Comparison of ENCODE assay signal across 7 mouse cellular contexts in the genomic region with DNA sequence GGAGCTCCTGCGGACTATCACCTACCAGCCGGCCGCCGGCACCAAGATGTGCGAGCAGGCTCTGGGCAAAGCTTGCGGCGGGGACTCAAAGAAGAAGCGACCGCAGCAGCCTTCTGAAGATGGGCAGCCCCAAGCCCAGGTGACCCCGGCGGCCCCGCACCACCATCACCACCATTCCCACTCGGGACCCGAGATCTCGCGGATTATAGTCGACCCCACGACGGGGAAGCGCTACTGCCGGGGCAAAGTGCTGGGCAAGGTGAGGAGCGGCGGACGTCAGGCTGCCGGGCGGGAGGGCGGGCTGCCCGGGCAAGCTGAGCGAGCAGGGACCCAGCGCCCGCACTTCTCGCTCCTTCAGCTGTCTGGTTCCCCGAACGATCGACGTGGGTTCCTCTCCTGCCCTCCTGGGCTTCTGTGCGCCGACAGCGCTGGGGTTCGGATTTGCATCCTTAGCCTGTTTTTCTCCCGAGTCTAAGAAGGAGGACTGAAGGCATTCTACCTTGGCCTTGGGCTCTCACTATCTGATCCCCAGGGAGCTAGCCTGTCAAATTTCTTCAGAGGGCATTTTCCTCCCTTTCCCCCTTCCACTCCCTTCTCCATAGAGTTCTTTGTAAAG. TPM values are rescaled to one million over a fixed set of nuclear protein-coding genes. Genes with fewer than 3 reads are reported as not detected.
DNase-seq lines count a peak whose midpoint lies in the region; ATAC-seq and TF ChIP-seq lines count a peak whose summit lies in the region.

No protein-coding gene starts in this region.

- no peak for TF ChIP-seq POLR2A in spleen, adult 2 months (IDR thresholded peaks at IDR 0.05; ENCODE audit: low read depth, low read length)
- TF ChIP-seq POLR2A in cortical plate, adult 2 months (IDR thresholded peaks at IDR 0.05; ENCODE audit: extremely low read depth, insufficient read depth, low read length) = no peak; the same call in 1 of the 2 replicates

- peak overlapping the region; percentile 88 for H3K4me2 ChIP-seq in heart, postnatal 0 days (ENCODE audit: low read depth, low read length)
- H3K4me2 ChIP-seq in liver, embryonic 16.5 days (ENCODE audit: low read depth, low read length) = peak overlapping the region; percentile 82
- H3K4me2 ChIP-seq in stomach, embryonic 15.5 days = peak overlapping the region; percentile 97

- H3K9ac ChIP-seq in heart, postnatal 0 days (replicated peaks; ENCODE audit: low read depth, low read length) = peak overlapping the region; percentile 84
- H3K9ac ChIP-seq in liver, embryonic 16.5 days (ENCODE audit: low read depth, low read length) = peak overlapping the region; percentile 60
- H3K9ac ChIP-seq in stomach, embryonic 15.5 days = peak overlapping the region; percentile 71

- peak overlapping the region; percentile 73 for H3K4me3 ChIP-seq in spleen, adult 2 months (ENCODE audit: extremely low read depth, insufficient read depth, insufficient read length)
- peak overlapping the region; percentile 96 for H3K4me3 ChIP-seq in cortical plate, adult 2 months (ENCODE audit: insufficient read depth, low read length)
- peak overlapping the region; percentile 64 for H3K4me3 ChIP-seq in heart, postnatal 0 days (ENCODE audit: low read depth, low read length)
- H3K4me3 ChIP-seq in liver, embryonic 16.5 days (ENCODE audit: low read depth, low read length) = peak overlapping the region; percentile 65
- peak overlapping the region; percentile 71 for H3K4me3 ChIP-seq in stomach, embryonic 15.5 days (replicated peaks)

- no peak for DNase-seq in spleen, adult 2 months (ENCODE audit: low read depth in 1 of 2, low spot score in 2 of 2)
- DNase-seq in spleen, postnatal 10 days (ENCODE audit: low spot score in 2 of 2) = no peak
- no peak for DNase-seq in heart, postnatal 0 days (ENCODE audit: low spot score)
- DNase-seq in spleen, postnatal 4 days (ENCODE audit: low spot score in 2 of 2) = no peak

- TF ChIP-seq CTCF in spleen, adult 2 months (IDR thresholded peaks at IDR 0.05; ENCODE audit: extremely low read depth, insufficient read depth, insufficient read length, insufficient replicate concordance) = no peak
- no peak for TF ChIP-seq CTCF in cortical plate, adult 2 months (IDR thresholded peaks at IDR 0.05; ENCODE audit: extremely low read depth, insufficient read depth, low read length)
- no peak for TF ChIP-seq CTCF in heart, postnatal 0 days (IDR thresholded peaks at IDR 0.05; ENCODE audit: low read depth)

- peaks cover 2% of the 10 kb centered on the region for H3K36me3 ChIP-seq in spleen, adult 2 months (ENCODE audit: control insufficient read depth, insufficient read depth, low read length)
- H3K36me3 ChIP-seq in heart, postnatal 0 days (replicated peaks; ENCODE audit: control insufficient read depth, insufficient read depth, low read length) = peaks cover 34% of the 10 kb centered on the region
- no peaks in the 10 kb centered on the region; the same call in 1 of the 2 replicates for H3K36me3 ChIP-seq in liver, embryonic 16.5 days (ENCODE audit: control insufficient read depth, insufficient read depth)
- peaks cover 22% of the 10 kb centered on the region for H3K36me3 ChIP-seq in stomach, embryonic 15.5 days

- peaks cover 1% of the 10 kb centered on the region for H3K27me3 ChIP-seq in spleen, adult 2 months (ENCODE audit: control insufficient read depth, insufficient read depth, low read length)
- H3K27me3 ChIP-seq in heart, postnatal 0 days (ENCODE audit: control insufficient read depth, insufficient read depth, low read length) = no peaks in the 10 kb centered on the region
- H3K27me3 ChIP-seq in liver, embryonic 16.5 days (ENCODE audit: control insufficient read depth, insufficient read depth, low read depth, low read length) = peaks cover 27% of the 10 kb centered on the region
- H3K27me3 ChIP-seq in stomach, embryonic 15.5 days (replicated peaks) = no peaks in the 10 kb centered on the region

- no peak for TF ChIP-seq EP300 in heart, postnatal 0 days (IDR thresholded peaks at IDR 0.05; ENCODE audit: low read depth)

- WGBS in spleen, adult 2 months = 1% methylated on average over 40 of the region's 41 CpGs
- 0% methylated on average over 39 of the region's 41 CpGs for WGBS in heart, postnatal 0 days
- 1% methylated on average over 41 of the region's 41 CpGs for WGBS in liver, embryonic 16.5 days (ENCODE audit: insufficient replicate concordance)
- under 1% methylated on average over 39 of the region's 41 CpGs for WGBS in stomach, embryonic 15.5 days

- H3K27ac ChIP-seq in spleen, adult 2 months (ENCODE audit: insufficient read depth, low read length) = peak overlapping the region; percentile 53; the same call in 1 of the 2 replicates
- peak overlapping the region; percentile 95 for H3K27ac ChIP-seq in cortical plate, adult 2 months (ENCODE audit: insufficient read depth, low read length)
- peak overlapping the region; percentile 96 for H3K27ac ChIP-seq in heart, postnatal 0 days (ENCODE audit: low read depth)
- no peak overlapping the region for H3K27ac ChIP-seq in liver, embryonic 16.5 days (ENCODE audit: low read length)
- peak overlapping the region; percentile 77 for H3K27ac ChIP-seq in stomach, embryonic 15.5 days

- no peaks in the 10 kb centered on the region for H3K9me3 ChIP-seq in heart, postnatal 0 days (replicated peaks; ENCODE audit: control insufficient read depth, low read length)
- H3K9me3 ChIP-seq in liver, embryonic 16.5 days (replicated peaks; ENCODE audit: control insufficient read depth, low read length) = no peaks in the 10 kb centered on the region
- no peaks in the 10 kb centered on the region for H3K9me3 ChIP-seq in stomach, embryonic 15.5 days

- H3K4me1 ChIP-seq in spleen, adult 2 months (ENCODE audit: control insufficient read depth, insufficient read depth, insufficient read length) = no peaks in the 10 kb centered on the region
- H3K4me1 ChIP-seq in cortical plate, adult 2 months (ENCODE audit: control insufficient read depth, insufficient read depth, low read length) = no peaks in the 10 kb centered on the region
- no peaks in the 10 kb centered on the region for H3K4me1 ChIP-seq in heart, postnatal 0 days (ENCODE audit: control insufficient read depth, insufficient read depth)
- no peaks in the 10 kb centered on the region for H3K4me1 ChIP-seq in liver, embryonic 16.5 days (ENCODE audit: control insufficient read depth, low read depth, low read length)
- H3K4me1 ChIP-seq in stomach, embryonic 15.5 days = peaks cover 6% of the 10 kb centered on the region; the same call in 1 of the 2 replicates

- peak; percentile 7 for ATAC-seq in heart, postnatal 0 days (ENCODE audit: insufficient read depth, low read depth)
- peak; percentile 9; the same call in 1 of the 2 replicates for ATAC-seq in liver, embryonic 16.5 days (ENCODE audit: low read depth)
- peak; percentile 3; the same call in 1 of the 2 replicates for ATAC-seq in stomach, embryonic 15.5 days (ENCODE audit: insufficient read depth, low FRiP score, low read depth)

RNA-seq across cellular contexts. Expression of gene Plk2, which starts 0.4 kb away (rescaled TPM):
- 2.7 and 2.9 TPM in 2 replicates for polyA plus RNA-seq in spleen, adult 2 months (2012; rRNA removed)
- 108 and 110 TPM in 2 replicates for polyA plus RNA-seq in cortical plate, adult 2 months (2012; rRNA removed)
- total RNA-seq in heart, postnatal 0 days (2014; rRNA removed; ENCODE audit: low replicate concordance) = 85.4 and 99.3 TPM in 2 replicates
- 54.9 and 58.6 TPM in 2 replicates for polyA plus RNA-seq in heart, postnatal 0 days (2015; fragmentation: Nextera tagmentation; extraction: Ambion mirVana)
- polyA plus RNA-seq in liver, embryonic 16.5 days (2015; fragmentation: Nextera tagmentation; extraction: Ambion mirVana) = 10.8 and 11.9 TPM in 2 replicates
- polyA plus RNA-seq in stomach, embryonic 15.5 days (2015; fragmentation: Nextera tagmentation; extraction: Ambion mirVana) = 109 and 134 TPM in 2 replicates

RNA-seq across cellular contexts. Expression of gene Gapt, which starts 38.3 kb away (rescaled TPM):
- polyA plus RNA-seq in spleen, adult 2 months (2012; rRNA removed) = 3.4 and 3.7 TPM in 2 replicates
- 0.04 TPM in 1 of 2 replicates, not detected in the other for polyA plus RNA-seq in cortical plate, adult 2 months (2012; rRNA removed)
- not detected in 2 replicates for total RNA-seq in heart, postnatal 0 days (2014; rRNA removed; ENCODE audit: low replicate concordance)
- 0.10 TPM in 1 of 2 replicates, not detected in the other for polyA plus RNA-seq in heart, postnatal 0 days (2015; fragmentation: Nextera tagmentation; extraction: Ambion mirVana)
- polyA plus RNA-seq in liver, embryonic 16.5 days (2015; fragmentation: Nextera tagmentation; extraction: Ambion mirVana) = 3.3 and 3.6 TPM in 2 replicates
- polyA plus RNA-seq in stomach, embryonic 15.5 days (2015; fragmentation: Nextera tagmentation; extraction: Ambion mirVana) = 0.89 and 1.0 TPM in 2 replicates
